Mouse (Mus musculus) hindbrain, embryonic 14.5 days (tissue): ENCODE data around the gene Myo1e. TPM values are rescaled to one million over a fixed set of nuclear protein-coding genes. Genes with fewer than 3 reads are reported as not detected.

Source experiments
- ATAC-seq: fragments of 200-750 bp; cut with Nextera tagmentation; 2 replicates; pipeline ENCODE4 v1.8.0; 2017; ENCODE audit warnings: moderate number of reproducible peaks, mild to moderate bottlenecking, moderate TSS enrichment, moderate library complexity; ENCODE audit not compliant: low FRiP score
- DNase-seq: peaks from one replicate; pipeline ENCODE4 v3.0.0-alpha.2; 2015; ENCODE audit warnings: low spot score
- H3K27ac ChIP-seq: fragments of 300-500 bp; sonication (generic); 2 replicates; pipeline ENCODE4 v1.5.1; 2014; ENCODE audit warnings: mild to moderate bottlenecking, moderate library complexity
- H3K27me3 ChIP-seq: fragments of 300-500 bp; sonication (generic); 2 replicates; pipeline ENCODE4 v1.6.1; 2014; ENCODE audit warnings: mild to moderate bottlenecking, low read length, mixed read lengths; ENCODE audit not compliant: control insufficient read depth, insufficient read depth
- H3K36me3 ChIP-seq: fragments of 300-500 bp; sonication (generic); replicated peaks from 2 replicates; pipeline ENCODE4 v1.6.1; 2014; ENCODE audit not compliant: control insufficient read depth, insufficient read depth
- H3K4me1 ChIP-seq: fragments of 300-500 bp; sonication (generic); replicated peaks from 2 replicates; pipeline ENCODE4 v1.6.1; 2014; ENCODE audit warnings: antibody characterized with exemption, low read length, mixed read lengths; ENCODE audit not compliant: control insufficient read depth, insufficient read depth
- H3K4me2 ChIP-seq: fragments of 300-500 bp; sonication (generic); replicated peaks from 2 replicates; pipeline ENCODE4 v1.6.1; 2014; ENCODE audit warnings: mild to moderate bottlenecking, moderate library complexity
- H3K4me3 ChIP-seq: fragments of 300-500 bp; sonication (generic); replicated peaks from 2 replicates; pipeline ENCODE4 v1.5.1; 2014; ENCODE audit warnings: mild to moderate bottlenecking, low read length
- H3K9ac ChIP-seq: fragments of 300-500 bp; sonication (generic); 2 replicates; pipeline ENCODE4 v1.6.1; 2014
- H3K9me3 ChIP-seq: fragments of 300-500 bp; sonication (generic); 2 replicates; pipeline ENCODE4 v1.6.1; 2016; ENCODE audit warnings: low read length; ENCODE audit not compliant: control insufficient read depth
- WGBS: fragments of 180-500 bp; shearing (Covaris S2); extraction: QIAGEN DNeasy Blood & Tissue Kit; methylation state at CpG from one replicate; pipeline ENCODE4 v1.1.7; 2014; 5-methylcytosine and 5-hydroxymethylcytosine counted together
- polyA plus RNA-seq: library from polyadenylated mRNA; unstranded; fragments of >200 nt; fragmentation: Nextera tagmentation; extraction: Ambion mirVana; gene quantifications from 2 replicates; pipeline ENCODE4 v1.2.1, GENCODE M21; 2014

Myo1e gene
- polyA plus RNA-seq, 1 experiment from 2014 or later, result 7.9 TPM

GRCm38 (mm10) chr9:70282107-70282506, 75.0 kb downstream of the Myo1e start:
- H3K9me3 ChIP-seq, result no peaks in the 10 kb centered on the region
- no peaks in the 10 kb centered on the region for H3K4me1 ChIP-seq
- no peak for DNase-seq
- no peak overlapping the region for H3K4me3 ChIP-seq
- H3K9ac ChIP-seq, result no peak overlapping the region
- ATAC-seq, result no peak
- no peaks in the 10 kb centered on the region for H3K27me3 ChIP-seq
- WGBS, result 80% methylated on average over 8 of the region's 8 CpGs
- H3K36me3 ChIP-seq, result no peaks in the 10 kb centered on the region
- H3K4me2 ChIP-seq, result no peak overlapping the region
- H3K27ac ChIP-seq, result no peak overlapping the region

GRCm38 (mm10) chr9:70283151-70283550, 76.0 kb downstream of the Myo1e start:
- 88% methylated on average over 4 of the region's 4 CpGs for whole genome bisulfite sequencing
- H3K9ac ChIP-seq, result no peak overlapping the region
- no peaks in the 10 kb centered on the region for H3K9me3 ChIP-seq
- H3K4me3 ChIP-seq, result no peak overlapping the region
- H3K36me3 ChIP-seq, result no peaks in the 10 kb centered on the region
- H3K27me3 ChIP-seq, result no peaks in the 10 kb centered on the region
- no peak overlapping the region for H3K4me2 ChIP-seq
- DNase-seq (no peak), ATAC-seq (no peak)
- H3K27ac ChIP-seq, result no peak overlapping the region
- no peaks in the 10 kb centered on the region for H3K4me1 ChIP-seq

- Histone ChIP-seq H3K9ac (no peak overlapping the region), H3K4me1 (no peaks in the 10 kb centered on the region), H3K4me3 (no peak overlapping the region), H3K27me3 (no peaks in the 10 kb centered on the region), H3K27ac (no peak overlapping the region), H3K9me3 (no peaks in the 10 kb centered on the region), H3K4me2 (no peak overlapping the region), H3K36me3 (no peaks in the 10 kb centered on the region)
- WGBS, result 77% methylated on average over 7 of the region's 7 CpGs
- ATAC-seq, result no peak
- DNase-seq, result no peak
These were observed 77.5 kb downstream of the Myo1e start for GRCm38 (mm10) chr9:70284584-70285140.

GRCm38 (mm10) chr9:70290785-70291184, 83.6 kb downstream of the Myo1e start:
- Histone ChIP-seq H3K4me2 (no peak overlapping the region), H3K4me3 (no peak overlapping the region), H3K4me1 (peaks cover 7% of the 10 kb centered on the region), H3K36me3 (no peaks in the 10 kb centered on the region), H3K9ac (no peak overlapping the region), H3K27ac (no peak overlapping the region), H3K9me3 (no peaks in the 10 kb centered on the region), H3K27me3 (no peaks in the 10 kb centered on the region)
- 31% methylated on average over 10 of the region's 10 CpGs for WGBS
- ATAC-seq (no peak), DNase-seq (no peak)

GRCm38 (mm10) chr9:70296916-70297315, 89.8 kb downstream of the Myo1e start:
- Histone ChIP-seq H3K9ac (no peak overlapping the region), H3K9me3 (peaks cover 8% of the 10 kb centered on the region; the same call in 1 of the 2 replicates), H3K27ac (no peak overlapping the region), H3K4me3 (no peak overlapping the region), H3K27me3 (no peaks in the 10 kb centered on the region), H3K4me1 (peaks cover 11% of the 10 kb centered on the region; the same call in 1 of the 2 replicates), H3K36me3 (no peaks in the 10 kb centered on the region), H3K4me2 (no peak overlapping the region)
- DNase-seq, result peak; percentile 39
- WGBS, result 4% methylated on average over 2 of the region's 2 CpGs
- ATAC-seq, result no peak

GRCm38 (mm10) chr9:70298221-70298620, 91.1 kb downstream of the Myo1e start:
- H3K9me3 ChIP-seq, result peaks cover 10% of the 10 kb centered on the region; the same call in 1 of the 2 replicates
- H3K27me3 ChIP-seq, result no peaks in the 10 kb centered on the region
- no peaks in the 10 kb centered on the region for H3K36me3 ChIP-seq
- no peak overlapping the region for H3K9ac ChIP-seq
- no peak overlapping the region for H3K4me2 ChIP-seq
- 11% methylated on average over 7 of the region's 7 CpGs for WGBS
- DNase-seq (no peak), ATAC-seq (no peak)
- no peak overlapping the region for H3K27ac ChIP-seq
- H3K4me3 ChIP-seq, result no peak overlapping the region
- H3K4me1 ChIP-seq, result peaks cover 11% of the 10 kb centered on the region; the same call in 1 of the 2 replicates

GRCm38 (mm10) chr9:70300705-70301104, 93.6 kb downstream of the Myo1e start:
- H3K27ac ChIP-seq, result no peak overlapping the region
- H3K27me3 ChIP-seq, result no peaks in the 10 kb centered on the region
- no peaks in the 10 kb centered on the region for H3K36me3 ChIP-seq
- DNase-seq (no peak), ATAC-seq (no peak)
- H3K9me3 ChIP-seq, result peaks cover 10% of the 10 kb centered on the region; the same call in 1 of the 2 replicates
- 97% methylated on average over 5 of the region's 5 CpGs for WGBS
- H3K4me3 ChIP-seq, result no peak overlapping the region
- peaks cover 11% of the 10 kb centered on the region; the same call in 1 of the 2 replicates for H3K4me1 ChIP-seq
- no peak overlapping the region for H3K4me2 ChIP-seq
- no peak overlapping the region for H3K9ac ChIP-seq

- no peak overlapping the region for H3K9ac ChIP-seq
- no peaks in the 10 kb centered on the region for H3K36me3 ChIP-seq
- WGBS, result 93% methylated on average over 6 of the region's 6 CpGs
- no peak overlapping the region for H3K4me3 ChIP-seq
- no peak for DNase-seq
- H3K27ac ChIP-seq, result no peak overlapping the region
- no peak for ATAC-seq
- H3K27me3 ChIP-seq, result no peaks in the 10 kb centered on the region
- no peak overlapping the region for H3K4me2 ChIP-seq
- H3K4me1 ChIP-seq, result peaks cover 11% of the 10 kb centered on the region; the same call in 1 of the 2 replicates
- H3K9me3 ChIP-seq, result peaks cover 10% of the 10 kb centered on the region; the same call in 1 of the 2 replicates
These were observed 94.4 kb downstream of the Myo1e start for GRCm38 (mm10) chr9:70301598-70301997.

GRCm38 (mm10) chr9:70304901-70305300, 97.8 kb downstream of the Myo1e start:
- H3K4me2 ChIP-seq, result no peak overlapping the region
- H3K4me3 ChIP-seq, result no peak overlapping the region
- H3K36me3 ChIP-seq, result no peaks in the 10 kb centered on the region
- H3K9ac ChIP-seq, result no peak overlapping the region
- H3K27ac ChIP-seq, result no peak overlapping the region
- peaks cover 10% of the 10 kb centered on the region; the same call in 1 of the 2 replicates for H3K9me3 ChIP-seq
- no peak for ATAC-seq
- H3K27me3 ChIP-seq, result no peaks in the 10 kb centered on the region
- WGBS, result 92% methylated on average over 8 of the region's 8 CpGs
- DNase-seq, result no peak
- no peaks in the 10 kb centered on the region for H3K4me1 ChIP-seq

- H3K27ac ChIP-seq, result no peak overlapping the region
- no peaks in the 10 kb centered on the region for H3K9me3 ChIP-seq
- 84% methylated on average over 1 of the region's 1 CpGs for WGBS
- H3K4me2 ChIP-seq, result no peak overlapping the region
- no peaks in the 10 kb centered on the region for H3K4me1 ChIP-seq
- no peaks in the 10 kb centered on the region for H3K27me3 ChIP-seq
- no peaks in the 10 kb centered on the region for H3K36me3 ChIP-seq
- DNase-seq, result no peak
- no peak overlapping the region for H3K4me3 ChIP-seq
- no peak for ATAC-seq
- no peak overlapping the region for H3K9ac ChIP-seq
These were observed 102.9 kb downstream of the Myo1e start for GRCm38 (mm10) chr9:70310046-70310445.
